Mouse (Mus musculus): ENCODE measurements around the gene Adamts16. TPM values are rescaled to one million over a fixed set of nuclear protein-coding genes. Genes with fewer than 3 reads are reported as not detected.

Gene Adamts16
- polyA plus RNA-seq, 1 experiment from 2014 or later, result 0.81 TPM

- Histone ChIP-seq H3K4me3 (replicated peaks) (no peak overlapping the region), H3K36me3 (no peaks in the 10 kb centered on the region), H3K4me1 (peaks cover 12% of the 10 kb centered on the region; the same call in 1 of the 2 replicates), H3K9ac (no peak overlapping the region), H3K27me3 (no peaks in the 10 kb centered on the region), H3K4me2 (replicated peaks) (no peak overlapping the region), H3K27ac (replicated peaks) (no peak overlapping the region), H3K9me3 (replicated peaks) (no peaks in the 10 kb centered on the region)
- ATAC-seq (ENCODE audit: insufficient number of reproducible peaks, low FRiP score, low TSS enrichment, low read depth), result no peak
- WGBS, result 67% methylated on average over 5 of the region's 5 CpGs
Measured at GRCm38 (mm10) chr13:70732781-70733180, 108.8 kb downstream of the Adamts16 start.

DNA sequence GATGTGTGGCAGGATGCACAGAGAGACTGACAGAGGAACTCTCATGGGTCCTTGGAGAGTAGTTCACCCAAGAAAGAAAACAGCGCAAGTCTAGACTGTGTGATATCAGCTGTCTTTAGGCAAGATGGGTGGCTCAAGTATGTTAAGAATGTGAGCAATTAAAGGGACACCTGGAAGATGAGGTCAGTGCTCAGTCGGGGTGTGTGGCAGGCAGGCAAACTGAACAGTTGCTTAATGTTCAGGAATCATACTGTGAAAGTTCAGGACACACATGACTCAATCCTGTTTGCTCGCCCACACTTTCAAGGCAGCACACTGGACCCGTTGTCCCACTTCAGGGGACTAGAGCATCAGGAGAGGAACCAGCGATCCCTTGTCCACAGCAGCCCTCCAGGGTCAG lies 110.3 kb downstream of the Adamts16 start:
- no peaks in the 10 kb centered on the region for H3K27me3 ChIP-seq
- H3K4me1 ChIP-seq, result peaks cover 9% of the 10 kb centered on the region; the same call in 1 of the 2 replicates
- no peak overlapping the region for H3K27ac ChIP-seq (replicated peaks)
- H3K4me3 ChIP-seq (replicated peaks), result no peak overlapping the region
- no peak overlapping the region for H3K9ac ChIP-seq
- no peaks in the 10 kb centered on the region for H3K9me3 ChIP-seq (replicated peaks)
- no peaks in the 10 kb centered on the region for H3K36me3 ChIP-seq
- H3K4me2 ChIP-seq (replicated peaks), result no peak overlapping the region
- no peak for ATAC-seq (ENCODE audit: insufficient number of reproducible peaks, low FRiP score, low TSS enrichment, low read depth)
- 56% methylated on average over 5 of the region's 5 CpGs for WGBS

- WGBS, result 24% methylated on average over 5 of the region's 5 CpGs
- no peak for ATAC-seq (ENCODE audit: insufficient number of reproducible peaks, low FRiP score, low TSS enrichment, low read depth)
Measured at GRCm38 (mm10) chr13:70729996-70730395, 111.6 kb downstream of the Adamts16 start.

GRCm38 (mm10) chr13:70726249-70726648 lies 115.4 kb downstream of the Adamts16 start:
- Histone ChIP-seq H3K9me3 (replicated peaks) (no peaks in the 10 kb centered on the region), H3K9ac (no peak overlapping the region), H3K27me3 (no peaks in the 10 kb centered on the region), H3K4me1 (peaks cover 15% of the 10 kb centered on the region; the same call in 1 of the 2 replicates), H3K4me3 (replicated peaks) (no peak overlapping the region), H3K27ac (replicated peaks) (no peak overlapping the region), H3K4me2 (replicated peaks) (no peak overlapping the region), H3K36me3 (no peaks in the 10 kb centered on the region)
- ATAC-seq (ENCODE audit: insufficient number of reproducible peaks, low FRiP score, low TSS enrichment, low read depth), result no peak
- WGBS, result 80% methylated on average over 3 of the region's 3 CpGs

More at GRCm38 (mm10) chr13:70729996-70730395, 111.6 kb downstream of the Adamts16 start:
- Histone ChIP-seq H3K36me3 (no peaks in the 10 kb centered on the region), H3K27me3 (no peaks in the 10 kb centered on the region), H3K9ac (no peak overlapping the region), H3K4me2 (replicated peaks) (no peak overlapping the region), H3K4me1 (peaks cover 9% of the 10 kb centered on the region; the same call in 1 of the 2 replicates), H3K9me3 (replicated peaks) (no peaks in the 10 kb centered on the region), H3K27ac (replicated peaks) (no peak overlapping the region), H3K4me3 (replicated peaks) (no peak overlapping the region)

GRCm38 (mm10) chr13:70724635-70725034 lies 117.0 kb downstream of the Adamts16 start:
- Histone ChIP-seq H3K36me3 (no peaks in the 10 kb centered on the region), H3K4me3 (replicated peaks) (no peak overlapping the region), H3K9ac (no peak overlapping the region), H3K4me2 (replicated peaks) (no peak overlapping the region), H3K27me3 (no peaks in the 10 kb centered on the region), H3K9me3 (replicated peaks) (no peaks in the 10 kb centered on the region), H3K4me1 (peaks cover 9% of the 10 kb centered on the region; the same call in 1 of the 2 replicates), H3K27ac (replicated peaks) (no peak overlapping the region)
- ATAC-seq (ENCODE audit: insufficient number of reproducible peaks, low FRiP score, low TSS enrichment, low read depth), result no peak
- WGBS, result 51% methylated on average over 3 of the region's 3 CpGs

GRCm38 (mm10) chr13:70724108-70724622 lies 117.4 kb downstream of the Adamts16 start:
- Histone ChIP-seq H3K4me3 (replicated peaks) (no peak overlapping the region), H3K27ac (replicated peaks) (no peak overlapping the region), H3K36me3 (no peaks in the 10 kb centered on the region), H3K27me3 (no peaks in the 10 kb centered on the region), H3K9ac (no peak overlapping the region), H3K4me1 (peaks cover 9% of the 10 kb centered on the region; the same call in 1 of the 2 replicates), H3K9me3 (replicated peaks) (no peaks in the 10 kb centered on the region), H3K4me2 (replicated peaks) (no peak overlapping the region)
- ATAC-seq (ENCODE audit: insufficient number of reproducible peaks, low FRiP score, low TSS enrichment, low read depth), result no peak
- 42% methylated on average over 2 of the region's 2 CpGs for WGBS

DNA sequence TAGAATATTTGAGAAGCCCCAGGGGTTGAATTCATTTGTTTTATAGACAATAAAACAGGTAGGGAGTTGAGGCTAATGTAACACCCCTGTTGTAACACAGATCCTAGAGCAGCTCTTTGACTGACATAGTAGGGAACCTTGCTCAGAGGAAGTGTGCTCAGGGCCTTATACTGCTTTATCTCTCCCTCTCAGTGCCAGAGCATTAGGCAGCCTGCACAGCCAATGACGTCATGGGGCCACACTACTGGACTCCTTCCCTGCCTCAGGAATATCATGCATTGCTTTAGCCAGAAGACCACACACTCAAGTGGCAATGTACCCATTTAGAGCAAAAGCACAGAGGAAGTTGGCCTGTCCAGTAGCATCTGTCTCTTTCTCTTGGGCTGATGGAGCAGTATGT lies 121.6 kb downstream of the Adamts16 start:
- H3K27me3 ChIP-seq, result no peaks in the 10 kb centered on the region
- H3K4me1 ChIP-seq, result peaks cover 9% of the 10 kb centered on the region; the same call in 1 of the 2 replicates
- no peak overlapping the region for H3K4me3 ChIP-seq (replicated peaks)
- WGBS, result 79% methylated on average over 1 of the region's 1 CpGs
- H3K9ac ChIP-seq, result no peak overlapping the region
- no peaks in the 10 kb centered on the region for H3K9me3 ChIP-seq (replicated peaks)
- ATAC-seq (ENCODE audit: insufficient number of reproducible peaks, low FRiP score, low TSS enrichment, low read depth), result no peak
- H3K36me3 ChIP-seq, result no peaks in the 10 kb centered on the region
- H3K4me2 ChIP-seq (replicated peaks), result no peak overlapping the region
- H3K27ac ChIP-seq (replicated peaks), result no peak overlapping the region

GRCm38 (mm10) chr13:70718814-70719213 lies 122.8 kb downstream of the Adamts16 start:
- no peak overlapping the region for H3K9ac ChIP-seq
- no peaks in the 10 kb centered on the region for H3K9me3 ChIP-seq (replicated peaks)
- H3K27me3 ChIP-seq, result no peaks in the 10 kb centered on the region
- 71% methylated on average over 2 of the region's 2 CpGs for WGBS
- H3K4me1 ChIP-seq, result peaks cover 1% of the 10 kb centered on the region; the same call in 1 of the 2 replicates
- H3K36me3 ChIP-seq, result no peaks in the 10 kb centered on the region
- ATAC-seq (ENCODE audit: insufficient number of reproducible peaks, low FRiP score, low TSS enrichment, low read depth), result no peak
- H3K4me3 ChIP-seq (replicated peaks), result no peak overlapping the region
- no peak overlapping the region for H3K4me2 ChIP-seq (replicated peaks)
- no peak overlapping the region for H3K27ac ChIP-seq (replicated peaks)

DNA sequence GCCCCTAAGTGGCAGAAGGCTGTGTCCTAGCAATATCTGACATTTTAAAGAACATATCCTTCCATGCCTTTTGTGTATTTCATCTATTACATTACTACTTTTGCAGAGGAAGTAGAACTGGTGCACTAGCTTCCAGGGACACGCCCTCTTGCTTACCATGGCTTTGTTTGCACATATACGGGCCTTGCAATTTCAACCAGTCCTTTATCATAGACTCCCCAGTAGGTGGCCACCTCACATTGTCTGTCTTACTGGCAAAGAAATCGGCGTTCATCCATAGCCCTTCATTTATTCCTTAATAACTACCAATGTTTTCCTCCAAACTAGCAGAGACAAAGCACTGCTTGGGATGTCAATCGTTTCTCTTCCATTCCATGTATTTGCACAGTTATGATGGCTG lies 125.6 kb downstream of the Adamts16 start:
- Histone ChIP-seq H3K9me3 (replicated peaks) (no peaks in the 10 kb centered on the region), H3K36me3 (no peaks in the 10 kb centered on the region), H3K9ac (no peak overlapping the region), H3K4me2 (replicated peaks) (no peak overlapping the region), H3K4me3 (replicated peaks) (no peak overlapping the region), H3K4me1 (no peaks in the 10 kb centered on the region), H3K27me3 (no peaks in the 10 kb centered on the region), H3K27ac (replicated peaks) (no peak overlapping the region)
- no peak for ATAC-seq (ENCODE audit: insufficient number of reproducible peaks, low FRiP score, low TSS enrichment, low read depth)
- 62% methylated on average over 5 of the region's 5 CpGs for WGBS

GRCm38 (mm10) chr13:70714081-70714775 lies 127.4 kb downstream of the Adamts16 start:
- no peaks in the 10 kb centered on the region for H3K9me3 ChIP-seq (replicated peaks)
- no peak overlapping the region for H3K4me3 ChIP-seq (replicated peaks)
- no peaks in the 10 kb centered on the region; the same call in 1 of the 2 replicates for H3K27me3 ChIP-seq
- no peaks in the 10 kb centered on the region for H3K4me1 ChIP-seq
- 70% methylated on average over 7 of the region's 7 CpGs for WGBS
- no peak overlapping the region for H3K9ac ChIP-seq
- H3K4me2 ChIP-seq (replicated peaks), result no peak overlapping the region
- H3K27ac ChIP-seq (replicated peaks), result no peak overlapping the region
- ATAC-seq (ENCODE audit: insufficient number of reproducible peaks, low FRiP score, low TSS enrichment, low read depth), result no peak
- H3K36me3 ChIP-seq, result no peaks in the 10 kb centered on the region

DNA sequence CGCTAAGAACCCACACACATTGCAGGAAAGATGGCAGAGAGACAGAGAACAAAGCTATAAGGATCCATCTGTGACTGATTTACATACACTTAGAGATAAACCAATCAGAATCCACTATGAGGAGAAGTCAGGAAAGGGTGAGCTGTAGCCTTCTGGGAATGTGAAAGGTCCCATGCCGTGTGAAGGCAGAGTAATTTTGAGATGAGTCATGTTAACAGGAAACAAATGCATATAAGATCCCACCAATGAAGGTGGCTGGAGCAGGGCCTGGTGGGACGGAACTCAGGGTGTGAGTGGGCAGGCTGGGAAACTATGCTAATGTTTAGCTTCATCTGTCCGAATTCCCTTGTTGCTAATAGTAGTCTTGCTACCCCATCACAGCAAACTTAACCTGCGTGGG lies 128.3 kb downstream of the Adamts16 start:
- Histone ChIP-seq H3K9ac (no peak overlapping the region), H3K27me3 (no peaks in the 10 kb centered on the region; the same call in 1 of the 2 replicates), H3K9me3 (replicated peaks) (no peaks in the 10 kb centered on the region), H3K4me2 (replicated peaks) (no peak overlapping the region), H3K27ac (replicated peaks) (no peak overlapping the region), H3K4me1 (no peaks in the 10 kb centered on the region), H3K36me3 (no peaks in the 10 kb centered on the region), H3K4me3 (replicated peaks) (no peak overlapping the region)
- WGBS, result 58% methylated on average over 5 of the region's 5 CpGs
- no peak for ATAC-seq (ENCODE audit: insufficient number of reproducible peaks, low FRiP score, low TSS enrichment, low read depth)

Data from embryonic facial prominence, embryonic 15.5 days (tissue).